Mouse (Mus musculus): ENCODE results near the gene Lemd2. TPM values are rescaled to one million over a fixed set of nuclear protein-coding genes. Genes with fewer than 3 reads are reported as not detected.

Lemd2 gene
- polyA plus RNA-seq, 1 experiment, result 190 TPM

DNA sequence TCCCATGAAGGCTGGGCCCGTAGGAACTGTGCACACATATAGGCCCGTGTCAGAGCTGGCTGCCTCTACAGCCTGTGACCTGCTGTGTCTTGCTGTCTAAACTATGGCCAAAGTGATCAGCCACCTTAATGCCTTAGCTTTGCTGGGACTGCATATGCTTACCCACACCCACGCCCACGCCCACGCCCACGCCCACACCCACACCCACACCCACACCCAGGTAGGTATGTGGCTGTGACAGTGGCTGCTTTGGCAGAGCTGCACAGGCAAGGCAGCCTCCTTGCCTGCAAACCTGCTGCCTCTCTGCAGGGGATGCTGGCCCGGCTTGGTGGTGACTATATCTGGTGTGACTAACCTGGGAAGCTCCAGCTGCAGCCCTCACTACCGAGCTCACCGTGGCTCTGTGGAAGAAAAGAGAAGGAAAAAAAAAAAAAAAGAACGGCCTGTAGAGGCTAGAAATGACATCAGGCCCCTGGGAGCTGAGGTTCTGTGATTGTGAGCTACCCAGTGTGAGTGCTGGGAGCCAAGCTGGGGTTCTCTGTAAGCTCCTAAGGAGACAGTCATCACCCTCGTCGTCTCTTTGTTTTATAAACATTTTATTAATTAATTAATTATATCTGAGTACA lies 20.5 kb downstream of the Lemd2 start:
- WGBS, result 79% methylated on average over 12 of the region's 12 CpGs
- DNase-seq, result no peak
- H3K4me3 ChIP-seq (ENCODE audit: control insufficient read depth, insufficient read depth, low read length), result no peak overlapping the region
- H3K27ac ChIP-seq (ENCODE audit: control insufficient read depth, insufficient read depth, low read length), result no peak overlapping the region
- H3K36me3 ChIP-seq (ENCODE audit: control insufficient read depth, insufficient read depth, low read length), result no peaks in the 10 kb centered on the region
- no peaks in the 10 kb centered on the region for H3K27me3 ChIP-seq (ENCODE audit: control insufficient read depth, insufficient read depth, low read length)
- H3K4me1 ChIP-seq (replicated peaks; ENCODE audit: control insufficient read depth, insufficient read depth, low read length), result peaks cover 9% of the 10 kb centered on the region; the same call in 1 of the 2 replicates
- TF ChIP-seq POLR2A (IDR thresholded peaks at IDR 0.05; ENCODE audit: control insufficient read depth, extremely low read depth, insufficient read depth, low read length, poor library complexity) (no peak), CTCF (IDR thresholded peaks at IDR 0.05; ENCODE audit: borderline replicate concordance, control insufficient read depth, extremely low read depth, insufficient read depth, low read length, poor library complexity) (no peak)

DNA sequence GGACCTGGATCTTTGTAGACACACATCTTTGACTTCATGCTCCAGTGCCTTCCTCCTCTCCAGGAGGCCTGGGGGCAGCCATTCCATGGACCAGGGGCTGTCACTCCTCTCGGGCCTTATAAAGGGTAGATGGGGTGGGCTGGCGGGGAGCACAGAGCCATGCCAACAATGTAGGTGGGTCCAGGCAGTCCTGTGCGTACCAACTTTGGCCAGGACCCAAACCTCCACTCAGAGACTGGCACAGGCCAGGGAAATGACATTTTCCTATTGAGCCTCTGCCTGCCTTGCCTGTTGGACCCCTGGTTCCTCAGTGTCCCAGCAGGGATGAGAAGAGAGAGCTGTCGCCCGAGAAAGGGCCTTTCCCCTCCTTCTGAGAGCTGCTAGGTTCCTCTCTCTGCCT lies 21.9 kb downstream of the Lemd2 start:
- no peak for DNase-seq
- H3K27me3 ChIP-seq (ENCODE audit: control insufficient read depth, insufficient read depth, low read length), result no peaks in the 10 kb centered on the region
- TF ChIP-seq CTCF (IDR thresholded peaks at IDR 0.05; ENCODE audit: borderline replicate concordance, control insufficient read depth, extremely low read depth, insufficient read depth, low read length, poor library complexity), result no peak
- TF ChIP-seq POLR2A (IDR thresholded peaks at IDR 0.05; ENCODE audit: control insufficient read depth, extremely low read depth, insufficient read depth, low read length, poor library complexity), result no peak
- no peaks in the 10 kb centered on the region for H3K36me3 ChIP-seq (ENCODE audit: control insufficient read depth, insufficient read depth, low read length)
- H3K27ac ChIP-seq (ENCODE audit: control insufficient read depth, insufficient read depth, low read length), result no peak overlapping the region
- peaks cover 9% of the 10 kb centered on the region; the same call in 1 of the 2 replicates for H3K4me1 ChIP-seq (replicated peaks; ENCODE audit: control insufficient read depth, insufficient read depth, low read length)
- H3K4me3 ChIP-seq (ENCODE audit: control insufficient read depth, insufficient read depth, low read length), result no peak overlapping the region
- WGBS, result 85% methylated on average over 5 of the region's 5 CpGs

- Histone ChIP-seq H3K36me3 (ENCODE audit: control insufficient read depth, insufficient read depth, low read length) (no peaks in the 10 kb centered on the region), H3K4me3 (ENCODE audit: control insufficient read depth, insufficient read depth, low read length) (no peak overlapping the region), H3K4me1 (replicated peaks; ENCODE audit: control insufficient read depth, insufficient read depth, low read length) (peaks cover 9% of the 10 kb centered on the region; the same call in 1 of the 2 replicates), H3K27me3 (ENCODE audit: control insufficient read depth, insufficient read depth, low read length) (no peaks in the 10 kb centered on the region), H3K27ac (ENCODE audit: control insufficient read depth, insufficient read depth, low read length) (no peak overlapping the region)
- no peak for TF ChIP-seq POLR2A (IDR thresholded peaks at IDR 0.05; ENCODE audit: control insufficient read depth, extremely low read depth, insufficient read depth, low read length, poor library complexity)
- no peak for TF ChIP-seq CTCF (IDR thresholded peaks at IDR 0.05; ENCODE audit: borderline replicate concordance, control insufficient read depth, extremely low read depth, insufficient read depth, low read length, poor library complexity)
- 86% methylated on average over 3 of the region's 3 CpGs for WGBS
- DNase-seq, result no peak
These were observed 22.6 kb downstream of the Lemd2 start for GRCm38 (mm10) chr17:27181666-27182065.

DNA sequence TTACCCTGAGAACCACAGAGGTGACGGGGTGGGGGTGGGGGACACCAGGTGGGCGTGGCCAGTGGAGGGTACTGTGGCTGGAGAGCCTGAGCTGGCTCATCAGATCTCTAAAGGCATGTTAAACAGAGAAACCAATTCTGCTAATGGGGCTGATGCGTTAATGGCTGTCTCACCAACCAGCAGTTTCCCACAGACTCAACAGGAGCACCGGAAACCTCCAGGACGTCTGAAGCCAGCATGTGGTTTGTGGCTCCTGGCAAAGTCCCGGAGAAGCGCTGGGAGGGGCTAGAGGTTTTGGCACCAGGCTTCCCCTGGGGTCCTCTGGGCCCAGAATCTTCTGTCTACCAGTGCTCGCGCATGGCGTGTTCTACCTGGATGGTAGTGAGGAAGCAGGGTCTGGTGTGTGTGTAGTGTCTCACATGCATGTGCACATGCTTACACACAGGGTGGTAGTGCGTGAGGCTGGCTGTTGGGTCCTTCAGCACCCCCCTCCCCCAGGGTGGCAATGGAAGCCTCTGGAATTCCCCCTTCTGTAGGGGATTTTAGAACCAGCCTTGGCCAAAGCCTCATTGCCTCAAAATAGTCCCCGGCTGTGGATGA lies 24.5 kb downstream of the Lemd2 start:
- Histone ChIP-seq H3K36me3 (ENCODE audit: control insufficient read depth, insufficient read depth, low read length) (no peaks in the 10 kb centered on the region), H3K27ac (ENCODE audit: control insufficient read depth, insufficient read depth, low read length) (no peak overlapping the region), H3K4me3 (ENCODE audit: control insufficient read depth, insufficient read depth, low read length) (no peak overlapping the region), H3K4me1 (replicated peaks; ENCODE audit: control insufficient read depth, insufficient read depth, low read length) (peaks cover 9% of the 10 kb centered on the region; the same call in 1 of the 2 replicates), H3K27me3 (ENCODE audit: control insufficient read depth, insufficient read depth, low read length) (no peaks in the 10 kb centered on the region)
- TF ChIP-seq CTCF (IDR thresholded peaks at IDR 0.05; ENCODE audit: borderline replicate concordance, control insufficient read depth, extremely low read depth, insufficient read depth, low read length, poor library complexity) (no peak), POLR2A (IDR thresholded peaks at IDR 0.05; ENCODE audit: control insufficient read depth, extremely low read depth, insufficient read depth, low read length, poor library complexity) (no peak)
- 16% methylated on average over 12 of the region's 12 CpGs for WGBS
- no peak for DNase-seq

GRCm38 (mm10) chr17:27178427-27179177 lies 25.7 kb downstream of the Lemd2 start:
- 96% methylated on average over 17 of the region's 17 CpGs for WGBS

GRCm38 (mm10) chr17:27178019-27178418 lies 26.2 kb downstream of the Lemd2 start:
- Histone ChIP-seq H3K27me3 (ENCODE audit: control insufficient read depth, insufficient read depth, low read length) (no peaks in the 10 kb centered on the region), H3K36me3 (ENCODE audit: control insufficient read depth, insufficient read depth, low read length) (no peaks in the 10 kb centered on the region), H3K27ac (ENCODE audit: control insufficient read depth, insufficient read depth, low read length) (no peak overlapping the region), H3K4me1 (replicated peaks; ENCODE audit: control insufficient read depth, insufficient read depth, low read length) (peaks cover 16% of the 10 kb centered on the region; the same call in 1 of the 2 replicates), H3K4me3 (ENCODE audit: control insufficient read depth, insufficient read depth, low read length) (no peak overlapping the region)
- 94% methylated on average over 9 of the region's 9 CpGs for WGBS
- DNase-seq, result no peak
- no peak for TF ChIP-seq POLR2A (IDR thresholded peaks at IDR 0.05; ENCODE audit: control insufficient read depth, extremely low read depth, insufficient read depth, low read length, poor library complexity)
- no peak for TF ChIP-seq CTCF (IDR thresholded peaks at IDR 0.05; ENCODE audit: borderline replicate concordance, control insufficient read depth, extremely low read depth, insufficient read depth, low read length, poor library complexity)

More at GRCm38 (mm10) chr17:27178427-27179177, 25.7 kb downstream of the Lemd2 start:
- Histone ChIP-seq H3K27me3 (ENCODE audit: control insufficient read depth, insufficient read depth, low read length) (no peaks in the 10 kb centered on the region), H3K27ac (ENCODE audit: control insufficient read depth, insufficient read depth, low read length) (no peak overlapping the region), H3K36me3 (ENCODE audit: control insufficient read depth, insufficient read depth, low read length) (no peaks in the 10 kb centered on the region), H3K4me1 (replicated peaks; ENCODE audit: control insufficient read depth, insufficient read depth, low read length) (peaks cover 15% of the 10 kb centered on the region; the same call in 1 of the 2 replicates), H3K4me3 (ENCODE audit: control insufficient read depth, insufficient read depth, low read length) (no peak overlapping the region)
- no peak for DNase-seq
- no peak for TF ChIP-seq CTCF (IDR thresholded peaks at IDR 0.05; ENCODE audit: borderline replicate concordance, control insufficient read depth, extremely low read depth, insufficient read depth, low read length, poor library complexity)

Data from thymus, adult 2 months (tissue).